Mouse (Mus musculus) layer of hippocampus, postnatal 25 days (tissue): ENCODE data around the gene AC129217.1. TPM values are rescaled to one million over a fixed set of nuclear protein-coding genes. Genes with fewer than 3 reads are reported as not detected.

Experiments
- DNase-seq, 2 experiments: peaks; one replicate each; pipeline ENCODE4 v3.0.0; 2022; ENCODE audit warnings: mixed read lengths in 2 of 2, low spot score in 1 of 2; ENCODE audit errors: extremely low spot score in 1 of 2
- total RNA-seq, 2 experiments: library from RNA; stranded (reverse); gene quantifications; 2 replicates each; pipeline ENCODE4 v1.2.3; 2021

The AC129217.1 gene
- 1 to 10 TPM in 1 of 2 experiments, not detected in 1; 4.5 TPM for total RNA-seq

DNA sequence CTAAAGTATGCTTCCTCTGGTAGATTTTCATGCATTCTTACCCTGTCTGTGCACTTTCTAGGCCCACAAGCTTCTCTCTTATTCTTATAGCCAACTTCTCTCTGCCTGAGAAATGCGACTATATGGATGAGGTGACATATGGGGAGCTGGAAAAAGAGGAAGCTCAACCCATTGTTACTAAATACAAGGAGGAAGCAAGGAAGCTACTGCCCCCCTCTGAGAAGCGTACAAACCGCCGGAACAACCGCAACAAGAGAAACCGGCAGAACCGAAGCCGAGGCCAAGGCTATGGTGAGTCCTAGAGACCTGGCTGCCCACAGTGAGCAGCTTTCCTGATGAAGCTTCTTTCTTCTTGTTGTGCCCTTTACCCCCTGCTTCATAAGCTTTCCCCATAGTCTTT, at the start of gene AC129217.1:
AC129217.1 (plus strand) TSS at position 114 of the 400 bp plus-strand sequence.
- no peak for DNase-seq

DNA sequence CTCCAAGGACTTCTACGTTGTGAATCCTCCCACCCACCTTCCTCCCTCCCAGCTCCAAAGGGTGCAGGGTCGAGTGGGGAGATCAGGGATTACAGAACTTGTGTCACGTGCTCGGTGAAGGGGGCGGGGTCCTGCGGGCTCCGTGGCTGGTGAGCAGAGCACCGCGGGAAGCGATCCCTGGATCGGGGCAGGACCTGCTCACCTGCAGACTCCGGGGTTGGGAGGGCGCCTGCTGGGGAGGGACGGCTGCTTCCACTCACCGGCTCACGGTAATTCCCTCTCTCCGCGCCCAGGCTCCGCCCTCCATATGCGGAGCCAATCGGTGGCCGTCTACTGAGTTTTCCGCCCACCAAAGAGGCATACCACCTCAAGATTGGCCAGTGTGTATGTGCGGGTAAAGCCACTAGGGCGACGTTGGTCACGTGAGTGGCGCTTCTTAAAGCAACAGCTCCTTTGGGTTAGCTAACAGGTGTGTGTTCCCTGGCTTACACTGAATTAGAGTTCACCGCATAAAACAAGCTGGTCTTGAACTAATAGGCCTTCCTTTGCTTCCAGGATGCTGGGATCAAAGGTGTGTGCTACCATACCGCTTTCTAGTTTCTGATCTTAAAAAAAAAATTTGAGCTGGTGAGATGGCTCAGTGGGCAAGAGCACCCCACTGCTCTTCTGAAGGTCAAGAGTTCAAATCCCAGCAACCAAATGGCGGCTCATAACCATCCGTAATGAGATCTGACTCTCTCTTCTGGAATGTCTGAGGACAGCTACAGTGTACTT, 43.4 kb upstream of the AC129217.1 start, which contains the start of gene Taf6l:
Taf6l (minus strand) TSS at position 410 of the 774 bp plus-strand sequence.
- peak; percentile 67 to 69 for DNase-seq

DNA sequence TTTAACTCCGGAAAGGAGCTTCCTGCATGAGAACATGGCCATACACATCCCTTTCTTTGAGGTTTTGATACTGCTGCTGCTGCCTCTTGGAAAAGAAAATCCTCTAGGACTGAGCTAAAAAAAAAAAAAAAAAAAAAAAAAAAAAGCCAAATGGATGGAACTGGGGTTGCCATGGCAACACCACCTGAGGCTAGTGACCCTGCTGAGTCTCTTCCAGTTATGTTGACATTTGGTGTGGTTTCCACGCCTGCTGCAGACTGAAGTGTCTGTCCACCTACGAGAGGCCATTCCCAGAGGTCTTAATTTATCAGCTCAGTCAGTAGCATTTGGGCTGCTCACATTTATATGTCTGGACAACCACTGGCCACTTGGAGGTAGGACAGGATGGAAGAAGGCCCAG, 41.1 kb upstream of the AC129217.1 start:
- DNase-seq = no peak

DNA sequence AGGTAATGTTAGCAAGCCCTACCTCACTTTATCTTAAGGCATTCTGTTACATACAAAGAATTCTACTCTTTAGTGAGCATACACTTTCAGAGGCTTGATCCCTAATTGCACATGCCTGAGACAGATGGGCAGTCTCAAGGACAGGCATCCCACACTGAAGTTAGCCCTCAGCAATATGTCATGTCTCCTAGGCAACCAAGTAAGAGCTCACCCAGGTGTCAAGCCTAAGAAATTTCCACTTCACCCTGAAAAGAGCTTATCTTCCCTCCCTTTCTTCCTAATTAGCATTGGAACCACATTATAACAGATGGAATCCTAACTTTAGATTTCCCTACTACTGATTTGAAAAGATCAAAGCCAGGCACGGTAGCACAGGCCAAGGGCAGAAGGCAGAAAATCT, 40.4 kb upstream of the AC129217.1 start:
- no peak for DNase-seq

DNA sequence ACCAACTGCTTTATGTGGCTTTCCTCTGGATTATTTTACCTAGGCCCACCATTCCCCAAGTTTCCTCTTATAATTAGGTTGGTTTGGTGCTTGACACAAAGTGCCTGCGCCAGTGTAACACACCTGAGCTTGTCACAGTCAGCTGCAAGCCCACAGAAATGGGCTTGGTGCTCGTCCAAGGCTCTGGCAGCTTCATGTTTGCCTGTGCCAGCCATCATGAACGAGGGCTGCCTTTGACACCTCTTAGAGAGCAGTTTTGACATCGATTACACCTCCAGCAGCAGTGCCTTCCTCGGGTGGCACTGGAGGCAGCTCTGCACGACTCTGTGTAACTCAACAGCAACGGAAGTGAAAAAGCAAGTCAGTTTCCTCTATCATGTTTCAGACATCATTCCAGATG, 39.4 kb upstream of the AC129217.1 start:
- no peak for DNase-seq

DNA sequence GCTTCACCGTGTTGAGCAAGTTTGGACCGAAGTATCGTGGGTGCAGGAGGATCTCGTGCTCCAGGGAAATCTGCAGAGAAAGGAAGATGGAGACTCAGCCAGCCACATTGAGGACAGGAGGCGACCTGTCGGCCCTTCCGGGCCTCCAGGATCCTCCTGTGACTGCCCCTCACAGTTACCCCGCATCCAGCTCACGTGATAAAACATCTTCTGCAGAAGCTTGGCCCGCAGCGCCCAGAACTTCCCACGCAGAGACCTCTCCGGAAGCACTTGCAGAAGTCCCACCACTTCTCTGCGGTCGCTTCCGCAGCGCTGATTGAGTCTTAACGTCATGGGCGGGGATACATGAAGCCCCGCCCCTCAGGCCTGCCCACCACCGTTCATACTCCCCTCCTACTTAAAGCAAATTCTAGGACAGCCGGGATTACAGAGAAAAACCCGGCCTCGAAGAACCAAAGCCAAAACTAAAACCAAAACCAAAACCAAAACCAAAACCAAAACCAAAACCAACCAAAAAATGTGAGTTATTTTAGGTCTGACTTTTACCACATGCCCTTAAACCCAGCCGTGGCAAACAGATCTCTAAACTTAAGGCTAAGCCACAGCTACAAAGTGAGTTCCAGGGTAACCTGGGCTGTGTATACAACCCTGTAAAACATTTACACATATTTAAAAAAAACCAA, 31.2 kb upstream of the AC129217.1 start, which contains the start of gene Polr2g:
Polr2g (minus strand) TSS at position 314 of the 683 bp plus-strand sequence.
- DNase-seq = peak; percentile 74 to 76

DNA sequence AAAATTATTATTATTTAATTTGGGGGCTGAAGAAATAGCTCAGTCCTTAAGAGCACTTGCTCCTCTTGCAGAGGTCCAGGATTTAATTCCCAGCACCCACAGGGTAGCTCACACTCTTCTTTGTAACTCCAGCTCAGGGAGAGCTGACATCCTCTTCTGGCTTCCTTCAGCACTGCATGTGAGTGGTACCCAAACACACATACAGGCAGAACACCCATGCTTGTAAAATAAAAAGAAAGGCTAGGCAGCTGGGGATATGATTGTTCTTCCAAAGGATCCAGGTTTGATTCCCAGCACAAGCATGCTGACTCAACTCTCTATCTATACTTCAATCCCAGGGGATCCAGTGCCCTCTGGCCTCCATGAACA, 30.6 kb upstream of the AC129217.1 start:
- DNase-seq = no peak

DNA sequence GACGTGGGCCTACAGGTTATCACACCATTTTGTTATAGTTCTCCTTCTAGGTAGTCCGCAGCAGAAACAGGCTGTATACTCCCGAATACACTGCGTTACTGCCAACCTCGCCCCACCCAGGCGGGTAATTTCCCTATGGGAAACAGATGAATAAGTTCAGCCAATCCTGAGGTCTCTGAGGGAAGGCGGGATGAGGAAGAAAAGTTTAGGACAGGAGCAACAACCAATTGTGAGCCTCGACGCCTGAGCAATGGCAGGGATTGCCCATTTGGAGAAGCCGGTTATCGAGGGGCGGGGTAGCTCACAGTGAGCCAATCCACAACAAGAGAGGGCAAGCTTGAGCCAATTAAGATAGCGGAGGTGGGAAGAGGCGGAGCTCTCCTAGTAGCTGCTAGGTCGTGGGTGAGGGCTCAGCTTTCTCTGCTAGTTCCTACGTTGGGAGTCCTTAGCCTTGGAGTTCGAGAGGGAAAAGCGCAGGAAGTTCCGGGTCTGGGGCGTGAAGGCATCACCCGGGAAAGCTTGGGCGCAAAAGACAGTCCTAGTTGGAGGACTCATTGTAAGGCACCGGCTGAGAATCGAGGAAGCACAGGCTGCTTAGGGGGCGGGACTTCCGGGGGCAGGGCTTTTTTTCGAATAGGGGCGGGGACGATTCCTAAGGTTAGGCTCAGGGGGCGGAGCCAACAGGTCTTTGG, 27.3 kb upstream of the AC129217.1 start, which contains the start of gene Zbtb3:
Zbtb3 (plus strand) TSS at position 426 of the 692 bp plus-strand sequence.
- DNase-seq = peak; percentile 66 to 81

DNA sequence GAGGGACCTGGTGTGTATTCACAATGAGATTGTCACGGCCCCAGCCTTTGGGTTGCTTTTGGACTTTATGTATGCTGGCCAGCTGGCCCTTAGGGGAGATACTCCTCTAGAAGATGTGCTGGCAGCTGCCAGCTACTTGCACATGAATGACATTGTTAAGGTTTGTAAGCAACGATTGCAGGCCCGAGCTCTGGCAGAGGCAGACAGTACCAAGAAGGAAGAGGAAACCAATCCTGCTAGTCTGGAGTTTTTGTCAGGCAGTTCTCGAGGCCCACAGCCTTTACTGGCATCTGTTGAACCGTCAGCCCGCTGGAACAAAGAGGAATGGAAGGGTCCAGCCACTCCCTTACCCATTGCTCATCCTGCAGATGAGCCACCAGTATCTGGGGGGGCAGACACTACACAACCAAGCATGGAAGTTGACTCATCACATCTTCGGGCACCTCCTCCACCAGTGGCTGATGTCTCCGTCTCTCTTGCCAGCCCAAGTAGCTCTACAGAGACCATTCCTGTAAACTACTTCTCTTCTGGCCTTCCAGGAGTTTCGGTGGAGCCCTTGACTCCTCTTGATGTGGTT, 26.3 kb upstream of the AC129217.1 start:
- no peak for DNase-seq

DNA sequence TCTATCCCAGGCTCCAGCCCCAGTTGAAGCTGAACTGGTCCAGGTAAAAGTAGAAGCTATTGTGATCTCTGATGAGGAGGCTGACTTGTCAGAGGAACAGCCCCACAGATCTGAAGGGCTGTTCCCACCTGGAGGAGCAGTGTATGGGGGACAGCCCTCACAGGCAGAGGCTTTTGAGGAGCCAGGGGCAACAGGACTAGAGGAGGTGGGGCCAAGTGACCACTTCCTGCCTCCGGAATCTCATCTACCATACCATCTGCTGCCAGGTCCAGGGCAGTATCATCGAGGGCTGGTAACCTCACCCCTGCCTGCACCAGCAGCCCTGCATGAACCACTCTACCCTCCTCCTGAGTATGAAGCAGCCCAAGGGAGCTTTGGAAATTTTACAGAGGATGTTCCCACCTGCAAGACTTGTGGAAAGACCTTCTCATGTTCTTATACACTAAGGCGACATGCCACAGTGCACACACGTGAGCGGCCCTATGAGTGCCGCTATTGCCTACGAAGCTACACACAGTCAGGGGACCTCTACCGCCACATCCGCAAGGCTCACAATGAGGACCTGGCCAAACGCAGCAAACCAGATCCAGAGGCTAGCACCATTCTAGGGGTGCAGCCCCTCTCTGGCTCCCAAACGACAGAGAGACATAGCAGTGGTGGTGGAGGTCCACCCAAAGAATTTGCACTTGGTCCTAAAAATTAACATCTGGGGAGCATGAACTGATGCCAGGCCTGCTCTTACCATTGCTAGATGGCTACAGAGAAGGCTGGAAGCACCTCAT, 25.5 kb upstream of the AC129217.1 start:
- DNase-seq = no peak

DNA sequence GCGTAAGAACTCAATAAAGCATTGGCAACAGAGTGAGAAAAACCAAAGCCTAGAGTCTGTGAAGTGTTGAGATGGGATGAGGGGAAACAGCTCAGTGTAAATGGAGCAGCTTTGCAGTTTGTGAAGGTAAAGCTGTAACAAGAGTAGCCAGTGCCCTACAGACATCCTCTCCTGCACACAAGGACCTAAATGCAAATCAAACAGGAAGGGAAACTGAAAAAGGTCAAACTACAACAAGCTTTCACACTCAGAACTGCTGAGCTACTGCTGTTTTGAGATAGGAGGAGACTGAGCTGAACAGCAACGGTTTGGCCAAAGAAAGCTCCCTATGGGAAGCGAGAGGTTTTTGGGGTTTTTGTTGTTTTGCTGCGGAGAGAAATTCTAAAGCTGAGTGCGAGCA, 22.8 kb upstream of the AC129217.1 start:
- DNase-seq = no peak

DNA sequence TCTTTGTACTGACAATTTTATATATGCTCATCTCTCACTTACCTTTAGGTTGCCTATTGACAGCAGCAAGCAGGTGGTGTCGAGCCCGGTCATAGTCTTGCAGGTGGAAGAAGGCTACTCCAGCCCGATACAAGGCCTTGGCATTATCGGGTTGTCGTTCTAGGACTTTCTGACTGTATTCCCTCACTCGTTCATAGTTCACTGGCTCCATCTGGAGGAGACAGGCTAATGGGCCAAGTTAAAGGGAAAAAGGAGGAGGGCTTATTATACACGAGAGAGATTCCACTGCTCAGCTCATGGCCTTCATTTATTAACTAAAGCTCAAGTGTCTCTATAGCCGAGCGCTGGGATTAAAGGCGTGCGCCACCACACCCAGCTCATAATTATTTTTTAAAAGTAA, 13.8 kb upstream of the AC129217.1 start:
- no peak for DNase-seq

DNA sequence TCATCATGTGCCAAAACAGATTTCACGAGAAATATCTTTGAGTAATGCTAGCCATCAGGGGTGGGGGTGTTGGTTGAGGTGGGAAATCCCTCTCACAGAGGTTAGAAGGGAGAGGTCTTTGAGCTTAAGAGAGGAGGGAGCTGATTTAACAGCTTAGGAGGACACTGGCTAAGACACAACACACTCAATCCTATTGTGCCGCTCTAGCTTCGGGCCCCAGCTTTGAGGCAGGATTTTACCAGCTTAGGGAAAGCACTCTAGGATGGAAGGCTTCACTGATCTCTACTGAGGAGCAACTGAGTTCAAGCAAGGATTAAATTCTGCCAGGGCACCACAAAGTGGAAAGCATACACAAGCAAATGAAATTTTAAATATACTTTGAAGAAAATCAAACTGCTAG, 12.6 kb upstream of the AC129217.1 start:
- DNase-seq = no peak

DNA sequence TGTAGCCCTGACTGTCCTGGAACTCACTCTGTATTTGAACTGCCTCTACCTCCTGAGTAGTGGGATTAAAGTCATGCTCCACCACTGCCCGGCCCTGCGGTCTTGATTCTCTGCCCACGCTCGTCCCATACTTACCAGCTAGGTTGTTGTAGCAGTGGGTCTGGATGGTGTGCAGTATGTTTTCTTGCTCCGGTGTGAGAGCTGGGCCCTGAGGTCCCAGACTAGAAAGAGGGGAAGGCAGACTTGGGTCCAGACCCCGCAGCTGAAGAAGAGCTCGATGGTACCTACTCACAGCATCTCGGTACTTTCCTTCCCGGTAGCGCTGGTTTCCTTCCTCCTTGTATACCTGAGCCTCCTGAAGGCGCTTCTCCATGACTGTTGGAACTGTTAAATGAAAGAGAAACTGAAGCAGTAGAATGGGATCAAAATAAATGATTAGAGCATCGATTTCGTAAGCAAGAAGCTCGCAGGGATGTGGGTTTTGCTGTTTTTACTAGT, 11.2 kb upstream of the AC129217.1 start:
- no peak for DNase-seq

DNA sequence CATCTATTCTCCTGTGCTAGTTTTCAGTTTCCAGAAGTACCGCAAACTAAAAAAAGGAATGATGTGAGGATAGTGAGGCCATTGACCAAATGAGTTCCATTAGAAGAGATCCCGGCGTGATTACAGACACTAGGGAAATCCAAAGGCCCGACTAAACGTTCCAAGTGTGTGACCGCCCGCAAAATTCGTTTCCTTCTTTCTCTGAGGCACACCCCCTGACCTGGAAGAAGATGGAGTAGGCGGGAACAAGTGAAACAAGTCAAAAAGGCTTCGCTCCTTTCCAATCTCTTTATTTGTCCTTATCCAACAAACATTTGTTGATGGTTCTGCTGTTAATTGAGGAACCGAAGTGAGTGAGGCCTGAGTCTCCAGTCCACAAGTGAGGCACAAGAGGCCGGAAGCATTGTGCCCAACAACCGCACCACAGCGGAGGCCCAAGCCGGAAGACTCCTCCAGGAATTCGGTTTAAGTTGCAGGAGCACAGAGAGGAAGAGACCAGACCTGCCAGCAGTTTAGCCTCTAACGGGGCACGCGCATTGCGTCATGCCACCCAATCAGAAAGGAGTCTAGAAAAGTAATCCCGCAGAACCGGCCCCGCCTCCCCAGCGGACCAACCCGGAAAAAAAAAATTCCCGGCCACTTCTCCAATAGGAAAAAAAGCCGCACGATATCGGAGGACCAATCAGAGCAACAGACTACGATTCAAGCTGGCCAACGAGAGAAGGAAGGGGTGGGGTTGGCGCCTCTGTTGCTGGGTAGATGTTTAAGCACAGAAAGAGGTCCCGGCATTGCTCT, 10.6 kb upstream of the AC129217.1 start, which contains the start of gene Ttc9c:
Ttc9c (minus strand) TSS at position 533 of the 795 bp plus-strand sequence.
- DNase-seq = peak; percentile 77 to 90

DNA sequence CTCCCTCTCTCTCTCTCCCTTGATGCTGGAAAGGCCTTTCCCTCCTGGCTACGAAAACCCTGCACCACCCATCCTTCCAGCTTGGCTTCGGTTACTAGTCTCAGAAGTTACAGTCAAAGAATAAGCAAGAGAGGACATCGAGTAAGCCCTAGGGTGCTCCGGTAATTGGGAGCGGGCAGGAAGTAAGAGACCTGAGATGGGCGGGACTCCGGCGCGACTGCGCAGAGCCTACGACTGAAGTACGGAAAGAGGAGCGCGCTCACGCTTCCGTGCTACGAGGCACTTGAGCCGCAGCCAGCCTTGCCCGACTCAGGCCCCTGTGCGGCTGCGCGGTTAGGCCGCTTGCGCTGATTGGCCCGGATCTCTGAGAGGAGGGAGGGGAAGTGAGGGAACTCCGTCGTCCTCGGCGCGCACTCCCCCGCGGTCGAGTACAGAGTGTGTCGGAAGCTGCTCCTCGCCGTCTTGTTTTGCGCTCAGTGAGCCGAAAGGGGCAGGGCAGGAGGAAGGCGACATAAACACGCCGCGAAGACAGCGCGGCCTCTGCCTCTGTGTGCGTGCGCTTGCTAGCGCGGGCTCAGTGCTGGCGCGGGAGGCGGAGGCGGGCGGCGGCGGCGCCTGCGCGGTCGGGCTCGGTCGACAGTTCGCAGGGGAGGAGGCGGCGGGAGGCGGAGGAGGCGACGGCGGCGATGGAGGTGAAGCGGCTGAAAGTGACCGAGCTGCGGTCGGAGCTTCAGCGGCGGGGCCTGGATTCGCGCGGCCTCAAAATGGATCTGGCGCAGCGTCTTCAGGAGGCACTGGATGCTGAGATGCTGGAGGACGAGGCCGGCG, 9.8 kb upstream of the AC129217.1 start, which contains the start of gene Hnrnpul2:
Hnrnpul2 (plus strand) TSS at position 415 of the 828 bp plus-strand sequence.
- DNase-seq = peak; percentile 92 to 96

DNA sequence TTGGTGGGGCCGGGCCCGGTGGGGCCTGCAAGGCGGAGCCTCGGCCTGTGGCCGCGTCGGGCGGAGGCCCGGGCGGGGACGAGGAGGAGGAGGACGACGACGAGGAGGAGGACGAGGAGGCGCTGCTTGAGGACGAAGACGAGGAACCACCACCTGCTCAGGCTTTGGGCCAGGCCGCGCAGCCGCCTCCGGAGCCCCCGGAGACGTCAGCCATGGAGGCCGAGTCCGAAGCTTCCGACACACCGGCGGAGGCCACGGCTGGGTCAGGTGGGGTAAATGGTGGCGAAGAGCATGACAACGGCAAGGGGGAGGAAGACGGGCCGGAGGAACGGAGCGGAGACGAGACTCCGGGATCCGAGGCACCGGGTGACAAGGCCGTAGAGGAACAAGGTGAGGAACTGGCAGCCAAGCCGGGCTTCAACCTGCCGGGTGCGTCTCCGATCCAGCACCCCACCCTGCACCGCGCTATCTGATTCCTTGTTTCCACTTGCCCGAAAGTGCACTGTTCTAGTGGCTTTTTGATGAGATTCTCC, 9.1 kb upstream of the AC129217.1 start:
- no peak for DNase-seq

DNA sequence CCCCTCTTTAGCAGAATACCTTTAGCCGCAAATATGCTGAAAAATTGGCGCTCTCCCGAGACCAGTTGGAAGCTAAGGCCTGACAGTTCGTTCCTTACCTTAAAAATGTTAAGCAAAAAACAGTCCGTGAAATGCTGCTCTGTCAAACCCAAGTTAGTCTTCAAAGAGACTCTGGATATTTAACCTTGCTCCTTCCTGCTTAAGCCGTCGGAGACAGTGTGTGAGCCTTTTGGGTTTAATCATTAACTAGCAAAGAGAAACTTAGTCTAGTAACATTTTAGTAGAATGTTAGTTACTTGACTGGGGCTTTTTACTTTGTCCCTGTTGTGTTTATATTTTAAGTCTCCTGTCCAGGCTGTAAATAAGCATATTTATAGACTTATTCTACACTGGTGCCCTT, 8.4 kb upstream of the AC129217.1 start:
- no peak for DNase-seq
